Mouse (Mus musculus) midbrain, embryonic 16.5 days (tissue): Measurements from ENCODE around the gene E330021D16Rik. TPM values are rescaled to one million over a fixed set of nuclear protein-coding genes. Genes with fewer than 3 reads are reported as not detected.

Source experiments
- ATAC-seq: fragments of 200-750 bp; cut with Nextera tagmentation; 2 replicates; pipeline ENCODE4 v1.8.0; 2017; ENCODE audit warnings: moderate TSS enrichment
- H3K27ac ChIP-seq: fragments of 300-500 bp; sonication (generic); 2 replicates; pipeline ENCODE4 v1.5.1; 2014; ENCODE audit warnings: mild to moderate bottlenecking, low read length, mixed read lengths
- H3K27me3 ChIP-seq: fragments of 300-500 bp; sonication (generic); 2 replicates; pipeline ENCODE4 v1.6.1; 2014; ENCODE audit warnings: low read depth, low read length, mixed read lengths; ENCODE audit not compliant: control insufficient read depth, insufficient read depth
- H3K36me3 ChIP-seq: fragments of 300-500 bp; sonication (generic); 2 replicates; pipeline ENCODE4 v1.6.1; 2014; ENCODE audit warnings: mild to moderate bottlenecking, low read length, moderate library complexity, mixed read lengths; ENCODE audit not compliant: control insufficient read depth, insufficient read depth
- H3K4me1 ChIP-seq: fragments of 300-500 bp; sonication (generic); 2 replicates; pipeline ENCODE4 v1.6.1; 2014; ENCODE audit warnings: mild to moderate bottlenecking, low read length, mixed read lengths; ENCODE audit not compliant: control insufficient read depth, insufficient read depth
- H3K4me2 ChIP-seq: fragments of 300-500 bp; sonication (generic); 2 replicates; pipeline ENCODE4 v1.6.1; 2014; ENCODE audit warnings: mild to moderate bottlenecking, low read length, mixed read lengths
- H3K4me3 ChIP-seq: fragments of 300-500 bp; sonication (generic); 2 replicates; pipeline ENCODE4 v1.5.1; 2014; ENCODE audit warnings: low read depth, mild to moderate bottlenecking, low read length, moderate library complexity, mixed read lengths
- H3K9ac ChIP-seq: fragments of 300-500 bp; sonication (generic); 2 replicates; pipeline ENCODE4 v1.6.1; 2014; ENCODE audit warnings: low read depth, low read length, mixed read lengths
- H3K9me3 ChIP-seq: fragments of 300-500 bp; sonication (generic); replicated peaks from 2 replicates; pipeline ENCODE4 v1.6.1; 2014; ENCODE audit warnings: mild to moderate bottlenecking, low read length, mixed read lengths; ENCODE audit not compliant: control insufficient read depth, poor library complexity, severe bottlenecking
- WGBS: fragments of 180-500 bp; shearing (Covaris S2); extraction: QIAGEN DNeasy Blood & Tissue Kit; methylation state at CpG from one replicate; pipeline ENCODE4 v1.1.7; 2014; 5-methylcytosine and 5-hydroxymethylcytosine counted together
- polyA plus RNA-seq: library from polyadenylated mRNA; unstranded; fragments of >200 nt; fragmentation: Nextera tagmentation; extraction: Ambion mirVana; gene quantifications from 2 replicates; pipeline ENCODE4 v1.2.1, GENCODE M21; 2015

E330021D16Rik gene
- not detected in 2 replicates for polyA plus RNA-seq

- Histone ChIP-seq H3K4me2 (no peak within 1 kb of the TSS), H3K4me1 (no peaks in the 10 kb centered on the region), H3K36me3 (no peaks in the 10 kb centered on the region), H3K27ac (no peak within 1 kb of the TSS), H3K9ac (no peak within 1 kb of the TSS), H3K4me3 (no peak within 1 kb of the TSS), H3K9me3 (no peaks in the 10 kb centered on the region; the same call in 1 of the 2 replicates), H3K27me3 (no peaks in the 10 kb centered on the region)
- WGBS = 90% methylated on average over 9 of the region's 9 CpGs
- ATAC-seq = no peak
These were observed at the start of gene E330021D16Rik for GRCm38 (mm10) chr6:136415133-136415775. TSS of gene E330021D16Rik (minus strand) at chr6:136415569.

GRCm38 (mm10) chr6:136465021-136465420 is 49.7 kb upstream of the E330021D16Rik start:
- H3K4me2 ChIP-seq = no peak overlapping the region
- ATAC-seq = no peak
- H3K27me3 ChIP-seq = no peaks in the 10 kb centered on the region
- no peak overlapping the region for H3K4me3 ChIP-seq
- H3K9ac ChIP-seq = no peak overlapping the region
- H3K36me3 ChIP-seq = no peaks in the 10 kb centered on the region
- no peak overlapping the region for H3K27ac ChIP-seq
- H3K9me3 ChIP-seq = no peaks in the 10 kb centered on the region
- peaks cover 12% of the 10 kb centered on the region for H3K4me1 ChIP-seq
- WGBS = 87% methylated on average over 8 of the region's 8 CpGs

GRCm38 (mm10) chr6:136464121-136464621 is 48.8 kb upstream of the E330021D16Rik start:
- no peaks in the 10 kb centered on the region for H3K36me3 ChIP-seq
- peaks cover 9% of the 10 kb centered on the region for H3K4me1 ChIP-seq
- no peak overlapping the region for H3K4me3 ChIP-seq
- 72% methylated on average over 12 of the region's 12 CpGs for WGBS
- no peak overlapping the region for H3K27ac ChIP-seq
- H3K9me3 ChIP-seq = no peaks in the 10 kb centered on the region
- H3K9ac ChIP-seq = no peak overlapping the region
- ATAC-seq = no peak
- no peak overlapping the region for H3K4me2 ChIP-seq
- H3K27me3 ChIP-seq = no peaks in the 10 kb centered on the region

- Histone ChIP-seq H3K4me2 (no peak overlapping the region), H3K27ac (no peak overlapping the region), H3K9me3 (no peaks in the 10 kb centered on the region), H3K4me3 (no peak overlapping the region), H3K36me3 (no peaks in the 10 kb centered on the region), H3K9ac (no peak overlapping the region), H3K27me3 (no peaks in the 10 kb centered on the region), H3K4me1 (peaks cover 5% of the 10 kb centered on the region; the same call in 1 of the 2 replicates)
- 45% methylated on average over 9 of the region's 9 CpGs for WGBS
- no peak for ATAC-seq
These were observed 48.1 kb upstream of the E330021D16Rik start for GRCm38 (mm10) chr6:136463491-136463890.

GRCm38 (mm10) chr6:136459156-136459555 is 43.8 kb upstream of the E330021D16Rik start:
- Histone ChIP-seq H3K9ac (no peak overlapping the region), H3K27me3 (no peaks in the 10 kb centered on the region), H3K4me3 (no peak overlapping the region), H3K36me3 (no peaks in the 10 kb centered on the region), H3K27ac (no peak overlapping the region), H3K4me2 (no peak overlapping the region), H3K9me3 (no peaks in the 10 kb centered on the region), H3K4me1 (no peaks in the 10 kb centered on the region)
- no peak for ATAC-seq
- WGBS = 89% methylated on average over 7 of the region's 7 CpGs

GRCm38 (mm10) chr6:136456302-136456701 is 40.9 kb upstream of the E330021D16Rik start:
- 92% methylated on average over 1 of the region's 1 CpGs for WGBS
- no peaks in the 10 kb centered on the region for H3K27me3 ChIP-seq
- H3K36me3 ChIP-seq = no peaks in the 10 kb centered on the region
- no peak overlapping the region for H3K4me3 ChIP-seq
- no peaks in the 10 kb centered on the region for H3K4me1 ChIP-seq
- H3K4me2 ChIP-seq = no peak overlapping the region
- no peak overlapping the region for H3K9ac ChIP-seq
- ATAC-seq = no peak
- no peaks in the 10 kb centered on the region for H3K9me3 ChIP-seq
- H3K27ac ChIP-seq = no peak overlapping the region

GRCm38 (mm10) chr6:136455696-136456095 is 40.3 kb upstream of the E330021D16Rik start:
- Histone ChIP-seq H3K27ac (no peak overlapping the region), H3K4me2 (no peak overlapping the region), H3K4me3 (no peak overlapping the region), H3K4me1 (no peaks in the 10 kb centered on the region), H3K36me3 (no peaks in the 10 kb centered on the region), H3K9me3 (no peaks in the 10 kb centered on the region), H3K9ac (no peak overlapping the region), H3K27me3 (no peaks in the 10 kb centered on the region)
- 85% methylated on average over 3 of the region's 3 CpGs for WGBS
- ATAC-seq = no peak

GRCm38 (mm10) chr6:136452623-136453022 is 37.3 kb upstream of the E330021D16Rik start:
- WGBS = 96% methylated on average over 3 of the region's 3 CpGs
- Histone ChIP-seq H3K4me1 (no peaks in the 10 kb centered on the region), H3K27ac (no peak overlapping the region), H3K9me3 (no peaks in the 10 kb centered on the region), H3K36me3 (no peaks in the 10 kb centered on the region), H3K4me2 (no peak overlapping the region), H3K27me3 (no peaks in the 10 kb centered on the region), H3K9ac (no peak overlapping the region), H3K4me3 (no peak overlapping the region)
- no peak for ATAC-seq

- Histone ChIP-seq H3K4me2 (no peak overlapping the region), H3K4me3 (no peak overlapping the region), H3K4me1 (no peaks in the 10 kb centered on the region), H3K9ac (no peak overlapping the region), H3K36me3 (no peaks in the 10 kb centered on the region), H3K9me3 (no peaks in the 10 kb centered on the region), H3K27me3 (no peaks in the 10 kb centered on the region), H3K27ac (no peak overlapping the region)
- 90% methylated on average over 6 of the region's 6 CpGs for WGBS
- no peak for ATAC-seq
These were observed 35.5 kb upstream of the E330021D16Rik start for GRCm38 (mm10) chr6:136450863-136451262.
